Mouse (Mus musculus) ES-Bruce4 (cell line): Measurements from ENCODE around the gene Sprr2a1. TPM values are rescaled to one million over a fixed set of nuclear protein-coding genes. Genes with fewer than 3 reads are reported as not detected.
"Not testable (repeated sequence)": the region's sequence is repeated elsewhere in the genome, so short reads cannot be mapped to it uniquely, and the experiment has no call there.

ENCODE experiments used
- H3K27ac ChIP-seq: 2 replicates; pipeline ENCODE4 v1.5.1; 2012; ENCODE audit warnings: low read length, inconsistent platforms; ENCODE audit not compliant: insufficient read depth
- H3K27me3 ChIP-seq: 2 replicates; pipeline ENCODE4 v1.6.1; 2012; ENCODE audit warnings: mild to moderate bottlenecking, low read length, inconsistent platforms; ENCODE audit not compliant: control insufficient read depth, poor library complexity, insufficient read depth, severe bottlenecking
- H3K36me3 ChIP-seq: 2 replicates; pipeline ENCODE4 v1.6.1; 2012; ENCODE audit warnings: inconsistent platforms, mild to moderate bottlenecking, low read length, moderate library complexity; ENCODE audit not compliant: control insufficient read depth, poor library complexity, insufficient read depth, severe bottlenecking
- H3K4me1 ChIP-seq: one replicate; pipeline ENCODE4 v1.8.1; 2011; ENCODE audit warnings: low read length; ENCODE audit not compliant: control insufficient read depth, insufficient read depth
- H3K4me3 ChIP-seq: 2 replicates; pipeline ENCODE4 v1.5.1; 2011; ENCODE audit warnings: low read depth, mild to moderate bottlenecking, low read length
- H3K9ac ChIP-seq: 2 replicates; pipeline ENCODE4 v1.6.1; 2012; ENCODE audit warnings: low read depth, mild to moderate bottlenecking, inconsistent platforms; ENCODE audit not compliant: poor library complexity, severe bottlenecking
- H3K9me3 ChIP-seq: replicated peaks from 2 replicates; pipeline ENCODE4 v1.6.1; 2012; ENCODE audit warnings: mild to moderate bottlenecking, low read length, inconsistent platforms; ENCODE audit not compliant: control insufficient read depth, poor library complexity, insufficient read depth, severe bottlenecking
- CTCF ChIP-seq: IDR thresholded peaks from one replicate; pipeline ENCODE4 v1.8.1; 2011; ENCODE audit warnings: low read depth, low read length
- EP300 ChIP-seq: IDR thresholded peaks from 2 replicates; pipeline ENCODE4 v1.6.1; 2011; ENCODE audit warnings: low read depth, low read length; ENCODE audit not compliant: insufficient read depth
- POLR2A ChIP-seq: IDR thresholded peaks from one replicate; pipeline ENCODE4 v1.8.1; 2011; ENCODE audit warnings: low read length; ENCODE audit not compliant: insufficient read depth
- polyA plus RNA-seq: library from polyadenylated mRNA; stranded (reverse); fragments of >200 nt; gene quantifications from 2 replicates; pipeline ENCODE4 v1.2.4, GENCODE M21; 2011; ENCODE audit warnings: low read depth; ENCODE audit not compliant: missing spikeins, insufficient read depth, insufficient read length

Gene Sprr2a1
- 1.4 and 1.7 TPM in 2 replicates for polyA plus RNA-seq

GRCm38 (mm10) chr3:92215569-92215968 lies at the start of gene Sprr2a1, which contains the start of gene Sprr2a2:
TSS of gene Sprr2a1 (plus strand) at chr3:92215799.
TSS of gene Sprr2a2 (plus strand) at chr3:92215920.
- H3K9me3 ChIP-seq = not testable (repeated sequence)

GRCm38 (mm10) chr3:92169847-92170246 lies 45.8 kb upstream of the Sprr2a1 start:
- no peaks in the 10 kb centered on the region for H3K27me3 ChIP-seq
- H3K9me3 ChIP-seq = no peaks in the 10 kb centered on the region
- no peak overlapping the region for H3K9ac ChIP-seq
- H3K4me3 ChIP-seq = no peak overlapping the region
- no peak for TF ChIP-seq POLR2A
- TF ChIP-seq EP300 = no peak
- no peak for TF ChIP-seq CTCF
- H3K36me3 ChIP-seq = no peaks in the 10 kb centered on the region
- H3K4me1 ChIP-seq = no peaks in the 10 kb centered on the region
- H3K27ac ChIP-seq = no peak overlapping the region

More at GRCm38 (mm10) chr3:92215569-92215968, at the start of gene Sprr2a1, which contains the start of gene Sprr2a2:
- not testable (repeated sequence) for H3K4me3 ChIP-seq, H3K36me3 ChIP-seq, H3K27me3 ChIP-seq, H3K4me1 ChIP-seq, H3K27ac ChIP-seq, H3K9ac ChIP-seq

DNA sequence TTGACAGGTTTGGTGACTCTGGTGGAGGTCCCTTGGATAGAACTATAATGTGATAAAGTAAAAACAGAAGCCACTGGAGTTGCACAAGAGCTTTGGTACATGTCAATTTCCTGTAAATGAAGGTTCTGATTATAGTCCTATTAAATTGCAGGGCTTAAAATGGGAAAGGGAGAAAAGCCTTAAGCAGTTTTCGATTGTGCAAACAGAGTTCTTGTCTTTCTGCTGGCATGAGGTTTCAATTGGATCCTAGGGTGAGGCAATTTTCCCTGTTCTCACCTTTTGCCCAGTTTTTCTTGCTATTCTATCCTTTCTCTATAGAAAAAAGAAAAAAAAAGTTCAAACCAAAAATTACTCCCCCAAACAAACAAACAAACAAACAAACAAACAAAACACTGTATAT lies 38.7 kb upstream of the Sprr2a1 start:
- no peaks in the 10 kb centered on the region for H3K4me1 ChIP-seq
- no peaks in the 10 kb centered on the region for H3K36me3 ChIP-seq
- H3K9ac ChIP-seq = no peak overlapping the region
- H3K4me3 ChIP-seq = no peak overlapping the region
- TF ChIP-seq EP300 (no peak), CTCF (no peak), POLR2A (no peak)
- H3K27ac ChIP-seq = no peak overlapping the region
- no peaks in the 10 kb centered on the region for H3K9me3 ChIP-seq
- H3K27me3 ChIP-seq = no peaks in the 10 kb centered on the region

DNA sequence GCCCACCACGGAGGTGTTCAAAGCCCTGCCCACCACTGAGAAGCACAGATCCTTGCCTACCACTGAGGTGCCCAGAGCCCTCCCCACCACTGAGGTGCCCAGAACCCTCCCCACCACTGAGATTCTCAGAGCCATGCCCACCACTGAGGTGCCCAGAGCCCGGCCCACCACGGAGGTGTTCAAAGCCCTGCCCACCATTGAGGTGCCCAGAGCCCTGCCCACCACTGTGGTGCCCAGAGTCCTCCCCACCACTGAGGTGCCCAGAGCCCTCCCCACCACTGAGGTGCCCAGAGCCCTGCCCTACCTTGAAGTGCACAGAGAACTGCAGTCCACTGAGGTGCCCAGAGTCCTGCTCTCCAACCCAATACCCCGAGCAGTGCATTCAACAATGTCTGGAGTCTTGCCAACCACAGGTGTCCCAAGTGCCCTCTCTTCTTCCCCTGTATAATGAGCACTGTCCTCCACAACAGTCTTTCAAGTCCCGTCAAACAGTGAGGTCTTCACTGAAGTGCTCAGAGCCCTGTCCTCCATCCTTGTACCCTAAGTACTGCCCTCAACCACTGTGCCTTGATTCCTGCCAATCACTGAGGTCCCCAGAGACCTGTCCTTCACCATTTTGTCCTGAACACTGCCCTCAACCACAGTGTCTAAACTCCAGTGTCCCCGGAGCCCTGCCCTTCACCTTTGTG lies 19.9 kb upstream of the Sprr2a1 start:
- TF ChIP-seq POLR2A = no peak
- no peak for TF ChIP-seq EP300
- TF ChIP-seq CTCF = no peak
- H3K9me3 ChIP-seq = no peaks in the 10 kb centered on the region

GRCm38 (mm10) chr3:92211133-92211925 lies 4.3 kb upstream of the Sprr2a1 start:
- not testable (repeated sequence) for H3K27me3 ChIP-seq, H3K9me3 ChIP-seq, H3K9ac ChIP-seq, H3K4me1 ChIP-seq, H3K4me3 ChIP-seq, H3K36me3 ChIP-seq, H3K27ac ChIP-seq

More for the DNA sequence above, 19.9 kb upstream of the Sprr2a1 start:
- no peak overlapping the region for H3K9ac ChIP-seq
- no peak overlapping the region for H3K27ac ChIP-seq
- no peaks in the 10 kb centered on the region for H3K27me3 ChIP-seq
- H3K4me3 ChIP-seq = no peak overlapping the region
- no peaks in the 10 kb centered on the region for H3K36me3 ChIP-seq
- no peaks in the 10 kb centered on the region for H3K4me1 ChIP-seq

GRCm38 (mm10) chr3:92212059-92212458 lies 3.5 kb upstream of the Sprr2a1 start:
- H3K9me3 ChIP-seq, H3K27me3 ChIP-seq, H3K27ac ChIP-seq, H3K36me3 ChIP-seq, H3K4me1 ChIP-seq, H3K9ac ChIP-seq, H3K4me3 ChIP-seq: not testable (repeated sequence)

- not testable (repeated sequence) for H3K36me3 ChIP-seq, H3K9me3 ChIP-seq, H3K4me3 ChIP-seq, H3K27ac ChIP-seq, H3K9ac ChIP-seq, H3K27me3 ChIP-seq, H3K4me1 ChIP-seq
Measured at GRCm38 (mm10) chr3:92213651-92214050, 1.9 kb upstream of the Sprr2a1 start.

DNA sequence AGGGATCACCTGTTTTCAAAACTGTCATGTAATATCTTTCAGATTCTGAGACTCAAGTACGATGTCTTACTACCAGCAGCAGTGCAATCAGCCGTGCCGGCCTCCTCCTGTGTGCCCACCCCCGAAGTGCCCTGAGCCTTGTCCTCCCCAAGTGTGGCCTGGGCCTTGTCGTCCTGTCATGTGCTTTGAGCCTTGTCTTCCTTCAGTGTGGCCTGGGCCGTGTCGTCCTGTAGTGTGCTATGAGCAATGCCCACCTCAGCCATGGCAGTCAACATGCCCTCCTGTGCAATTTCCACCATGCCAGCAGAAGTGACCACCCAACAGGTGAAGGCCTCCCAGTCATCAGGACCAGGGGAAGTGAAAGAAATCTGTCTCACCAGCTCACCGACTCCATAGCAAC lies 3.4 kb downstream of the Sprr2a1 start:
- not testable (repeated sequence) for H3K4me1 ChIP-seq, H3K27me3 ChIP-seq, H3K27ac ChIP-seq, H3K36me3 ChIP-seq, H3K4me3 ChIP-seq, H3K9me3 ChIP-seq, H3K9ac ChIP-seq

DNA sequence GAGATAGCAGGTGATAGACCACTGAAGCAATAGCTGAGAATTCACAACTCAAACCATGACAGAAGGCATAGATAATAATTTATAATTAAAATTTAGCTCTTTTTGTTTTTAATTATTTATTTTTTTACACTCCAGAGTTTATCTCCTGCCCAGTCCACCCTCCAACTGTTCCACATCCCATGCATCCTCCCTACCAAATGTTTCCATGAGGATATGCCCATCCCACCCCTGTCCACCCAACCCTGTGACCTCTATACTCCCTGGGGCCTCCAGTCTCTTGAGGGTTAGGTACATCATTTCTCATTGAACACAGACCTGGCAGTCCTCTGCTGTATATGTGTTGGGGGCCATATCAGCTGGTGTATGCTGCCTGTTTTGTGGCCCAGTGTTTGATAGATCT lies 8.1 kb downstream of the Sprr2a1 start:
- not testable (repeated sequence) for H3K9ac ChIP-seq, H3K36me3 ChIP-seq, H3K27ac ChIP-seq, H3K4me3 ChIP-seq, H3K9me3 ChIP-seq, H3K27me3 ChIP-seq, H3K4me1 ChIP-seq
